Mouse (Mus musculus) embryonic facial prominence, embryonic 15.5 days (tissue): ENCODE measurements around the gene Inhba. TPM values are rescaled to one million over a fixed set of nuclear protein-coding genes. Genes with fewer than 3 reads are reported as not detected.
A peak's percentile ranks its signal among the peaks of the same experiment; 100 is the strongest.

Experiments used
- ATAC-seq: fragments of 200-750 bp; cut with Nextera tagmentation; 2 replicates; pipeline ENCODE4 v1.8.0; 2017; ENCODE audit warnings: low read depth, moderate TSS enrichment; ENCODE audit not compliant: insufficient number of reproducible peaks, low FRiP score, low TSS enrichment
- H3K27ac ChIP-seq: fragments of 300-500 bp; sonication (generic); replicated peaks from 2 replicates; pipeline ENCODE4 v1.5.1; 2015; ENCODE audit warnings: mild to moderate bottlenecking, inconsistent platforms
- H3K27me3 ChIP-seq: fragments of 300-500 bp; sonication (generic); 2 replicates; pipeline ENCODE4 v1.6.1; 2015; ENCODE audit warnings: inconsistent platforms
- H3K36me3 ChIP-seq: fragments of 300-500 bp; sonication (generic); 2 replicates; pipeline ENCODE4 v1.6.1; 2015; ENCODE audit warnings: mild to moderate bottlenecking, inconsistent platforms
- H3K4me1 ChIP-seq: fragments of 300-500 bp; sonication (generic); 2 replicates; pipeline ENCODE4 v1.6.1; 2015; ENCODE audit warnings: inconsistent platforms
- H3K4me2 ChIP-seq: fragments of 300-500 bp; sonication (generic); replicated peaks from 2 replicates; pipeline ENCODE4 v1.6.1; 2015; ENCODE audit warnings: mild to moderate bottlenecking, inconsistent platforms
- H3K4me3 ChIP-seq: fragments of 300-500 bp; sonication (generic); replicated peaks from 2 replicates; pipeline ENCODE4 v1.5.1; 2015; ENCODE audit warnings: mild to moderate bottlenecking, inconsistent platforms
- H3K9ac ChIP-seq: fragments of 300-500 bp; sonication (generic); 2 replicates; pipeline ENCODE4 v1.6.1; 2015; ENCODE audit warnings: inconsistent platforms
- H3K9me3 ChIP-seq: fragments of 300-500 bp; sonication (generic); replicated peaks from 2 replicates; pipeline ENCODE4 v1.6.1; 2016; ENCODE audit warnings: inconsistent platforms
- WGBS: fragments of 180-500 bp; shearing (Covaris S2); methylation state at CpG from one replicate; pipeline ENCODE4 v1.1.7; 2015; 5-methylcytosine and 5-hydroxymethylcytosine counted together
- polyA plus RNA-seq: library from polyadenylated mRNA; unstranded; fragments of >200 nt; fragmentation: Nextera tagmentation; extraction: Ambion mirVana; gene quantifications from 2 replicates; pipeline ENCODE4 v1.2.1, GENCODE M21; 2015

Gene Inhba
- polyA plus RNA-seq, 1 experiment from 2014 or later = 21.6 TPM

DNA sequence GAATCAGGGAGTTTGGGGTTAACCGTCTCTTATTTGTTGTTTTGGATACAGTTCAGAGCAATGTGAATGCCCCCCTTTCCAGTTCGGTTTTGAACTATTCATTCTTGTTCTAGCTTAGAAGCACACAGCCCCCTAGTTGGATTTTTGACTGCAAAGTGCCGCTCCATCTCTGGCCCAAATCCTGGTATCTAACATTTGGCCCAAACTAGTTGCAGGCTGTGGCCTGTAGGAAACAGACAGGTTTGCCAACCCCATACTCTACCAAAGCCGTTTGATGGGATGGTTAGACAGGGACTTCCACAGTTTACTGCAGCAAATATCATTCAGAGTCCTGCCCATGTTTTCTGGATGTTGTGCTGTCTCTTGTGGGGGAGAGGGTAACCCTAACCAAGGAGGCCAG lies 1.1 kb upstream of the Inhba start:
- H3K9me3 ChIP-seq = no peaks in the 10 kb centered on the region
- 61% methylated on average over 4 of the region's 4 CpGs for WGBS
- no peak overlapping the region for H3K4me3 ChIP-seq
- H3K36me3 ChIP-seq = no peaks in the 10 kb centered on the region
- ATAC-seq = no peak
- H3K27me3 ChIP-seq = peaks cover 6% of the 10 kb centered on the region; the same call in 1 of the 2 replicates
- no peak overlapping the region for H3K9ac ChIP-seq
- no peak overlapping the region for H3K27ac ChIP-seq
- H3K4me1 ChIP-seq = peaks cover 10% of the 10 kb centered on the region
- no peak overlapping the region for H3K4me2 ChIP-seq

DNA sequence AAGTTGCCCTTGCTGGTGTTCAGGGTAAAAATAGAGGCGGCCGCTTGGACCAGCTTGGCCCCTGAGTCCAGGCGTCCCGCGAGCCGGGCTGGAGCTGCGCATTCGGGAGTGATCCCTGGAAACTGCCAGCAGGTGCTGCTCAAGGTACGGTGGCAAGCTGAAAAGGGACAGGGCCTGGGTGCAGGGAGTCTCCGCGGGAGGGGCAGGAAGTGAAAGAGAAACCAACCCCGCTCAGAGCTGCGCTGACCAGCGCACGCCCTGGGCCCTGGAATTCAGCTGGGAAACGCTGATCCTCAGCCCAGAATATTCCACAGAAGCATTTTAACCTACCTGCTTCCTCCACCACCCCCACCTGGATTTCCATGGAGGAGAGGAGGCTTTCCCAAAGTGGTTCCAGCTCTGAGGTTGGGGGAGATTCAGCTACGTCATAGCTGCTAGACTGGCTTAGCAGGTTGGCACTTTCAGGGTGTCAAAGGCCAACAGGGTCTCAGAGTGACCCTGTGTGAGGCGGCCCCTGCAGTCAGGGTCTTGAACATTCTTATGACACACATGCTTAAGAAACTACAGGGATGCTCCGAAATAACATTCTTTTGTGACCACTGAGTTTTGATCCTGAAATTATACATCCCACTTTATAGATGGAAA lies 714 bp downstream of the Inhba start:
- Histone ChIP-seq H3K9me3 (no peaks in the 10 kb centered on the region), H3K27me3 (peaks cover 12% of the 10 kb centered on the region; the same call in 1 of the 2 replicates), H3K27ac (peak overlapping the region; percentile 23; the same call in 1 of the 2 replicates), H3K4me1 (peaks cover 10% of the 10 kb centered on the region), H3K9ac (peak overlapping the region; percentile 40), H3K4me2 (peak overlapping the region; percentile 91), H3K36me3 (no peaks in the 10 kb centered on the region), H3K4me3 (peak overlapping the region; percentile 53)
- 6% methylated on average over 19 of the region's 19 CpGs for WGBS
- ATAC-seq = peak; percentile 88

DNA sequence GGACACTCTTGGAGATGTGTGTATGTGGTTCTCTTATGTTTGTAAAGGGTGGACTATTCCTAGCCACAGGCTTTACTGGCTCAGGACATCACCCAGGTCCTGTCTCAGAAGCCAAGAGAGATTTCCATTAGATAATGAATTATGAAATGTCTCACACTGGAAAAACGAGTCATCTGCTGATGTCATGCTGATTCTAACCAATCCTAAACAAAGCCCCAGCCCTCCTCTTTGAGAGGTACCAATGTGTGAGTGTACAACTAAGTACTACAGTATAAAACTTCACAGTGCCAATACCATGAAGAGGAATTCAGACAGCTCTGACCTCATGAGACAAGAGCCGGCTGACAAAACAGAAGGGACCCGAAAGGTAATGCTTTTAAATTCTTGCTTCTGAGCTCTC lies 2.5 kb downstream of the Inhba start:
- H3K4me3 ChIP-seq = no peak overlapping the region
- no peak overlapping the region for H3K27ac ChIP-seq
- H3K9ac ChIP-seq = no peak overlapping the region
- H3K27me3 ChIP-seq = peaks cover 12% of the 10 kb centered on the region; the same call in 1 of the 2 replicates
- ATAC-seq = no peak
- H3K4me2 ChIP-seq = no peak overlapping the region
- H3K36me3 ChIP-seq = no peaks in the 10 kb centered on the region
- peaks cover 13% of the 10 kb centered on the region for H3K4me1 ChIP-seq
- no peaks in the 10 kb centered on the region for H3K9me3 ChIP-seq
- 55% methylated on average over 3 of the region's 3 CpGs for WGBS

DNA sequence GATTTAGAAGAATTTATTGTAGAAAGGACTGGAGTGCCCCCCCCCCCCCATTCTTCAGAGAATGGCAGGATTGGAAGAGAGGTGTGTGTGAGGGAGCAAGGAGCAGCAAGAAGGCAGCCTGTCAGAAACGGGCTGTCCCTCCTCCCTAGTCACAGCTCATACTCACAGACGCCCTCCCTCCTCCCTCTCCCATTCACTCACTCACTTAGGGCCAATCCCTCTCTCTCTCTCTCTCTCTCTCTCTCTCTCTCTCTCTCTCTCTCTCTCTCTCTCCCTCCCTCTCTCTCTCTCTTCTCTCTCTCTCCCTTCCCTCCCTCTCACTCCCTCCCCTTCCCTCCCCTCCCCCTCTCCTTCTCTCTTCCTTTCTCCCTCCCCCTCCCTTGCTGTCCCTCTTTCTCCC lies 4.9 kb downstream of the Inhba start:
- Histone ChIP-seq H3K36me3 (no peaks in the 10 kb centered on the region), H3K27ac (no peak overlapping the region), H3K4me1 (peaks cover 13% of the 10 kb centered on the region), H3K9me3 (no peaks in the 10 kb centered on the region), H3K9ac (no peak overlapping the region), H3K27me3 (peaks cover 12% of the 10 kb centered on the region; the same call in 1 of the 2 replicates), H3K4me3 (peak overlapping the region; percentile 50), H3K4me2 (no peak overlapping the region)
- 4% methylated on average over 2 of the region's 2 CpGs for WGBS
- no peak for ATAC-seq

DNA sequence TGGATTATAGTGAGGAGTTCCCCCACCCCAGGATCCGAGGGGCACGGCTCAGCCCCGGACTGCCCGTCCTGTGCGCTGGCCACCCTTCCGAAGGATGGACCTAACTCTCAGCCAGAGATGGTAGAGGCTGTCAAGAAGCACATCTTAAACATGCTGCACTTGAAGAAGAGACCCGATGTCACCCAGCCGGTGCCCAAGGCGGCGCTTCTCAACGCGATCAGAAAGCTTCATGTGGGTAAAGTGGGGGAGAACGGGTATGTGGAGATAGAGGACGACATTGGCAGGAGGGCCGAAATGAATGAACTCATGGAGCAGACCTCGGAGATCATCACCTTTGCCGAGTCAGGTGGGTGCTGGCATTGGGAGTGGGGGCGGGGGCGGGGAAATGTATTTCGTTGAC lies 5.7 kb downstream of the Inhba start:
- Histone ChIP-seq H3K36me3 (no peaks in the 10 kb centered on the region), H3K27me3 (peaks cover 12% of the 10 kb centered on the region; the same call in 1 of the 2 replicates), H3K9ac (peak overlapping the region; percentile 37), H3K4me3 (peak overlapping the region; percentile 50), H3K4me1 (peaks cover 12% of the 10 kb centered on the region), H3K9me3 (no peaks in the 10 kb centered on the region), H3K27ac (peak overlapping the region; percentile 75), H3K4me2 (peak overlapping the region; percentile 73)
- no peak for ATAC-seq
- WGBS = 1% methylated on average over 20 of the region's 20 CpGs

DNA sequence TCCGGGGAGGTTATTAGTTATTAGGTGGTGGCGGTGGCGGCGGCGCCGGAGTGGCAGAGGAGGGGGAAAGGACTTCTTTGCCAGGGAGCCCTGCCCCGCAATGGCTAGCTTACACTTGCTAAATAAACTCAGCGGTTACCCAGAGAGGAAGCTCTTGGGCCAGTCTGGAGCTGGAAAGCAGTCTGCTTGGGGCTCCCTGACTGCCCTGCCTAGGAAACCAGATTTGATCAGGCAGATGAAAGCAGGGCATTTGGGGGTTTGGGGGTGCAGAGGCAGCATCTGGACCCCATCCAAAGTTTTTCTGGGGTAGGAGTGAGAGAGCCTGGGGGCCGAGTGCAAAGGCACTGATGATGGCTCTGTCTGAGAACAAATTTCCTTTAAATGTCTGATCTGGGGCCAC lies 6.1 kb downstream of the Inhba start:
- WGBS = 1% methylated on average over 9 of the region's 9 CpGs
- Histone ChIP-seq H3K4me2 (peak overlapping the region; percentile 73), H3K9me3 (no peaks in the 10 kb centered on the region), H3K9ac (peak overlapping the region; percentile 37), H3K27me3 (peaks cover 12% of the 10 kb centered on the region; the same call in 1 of the 2 replicates), H3K27ac (peak overlapping the region; percentile 75; the same call in 1 of the 2 replicates), H3K4me3 (peak overlapping the region; percentile 50), H3K4me1 (peaks cover 7% of the 10 kb centered on the region), H3K36me3 (no peaks in the 10 kb centered on the region)
- 0 out of 2 replicates have a peak, but pooled peaks have one; percentile 52 for ATAC-seq

DNA sequence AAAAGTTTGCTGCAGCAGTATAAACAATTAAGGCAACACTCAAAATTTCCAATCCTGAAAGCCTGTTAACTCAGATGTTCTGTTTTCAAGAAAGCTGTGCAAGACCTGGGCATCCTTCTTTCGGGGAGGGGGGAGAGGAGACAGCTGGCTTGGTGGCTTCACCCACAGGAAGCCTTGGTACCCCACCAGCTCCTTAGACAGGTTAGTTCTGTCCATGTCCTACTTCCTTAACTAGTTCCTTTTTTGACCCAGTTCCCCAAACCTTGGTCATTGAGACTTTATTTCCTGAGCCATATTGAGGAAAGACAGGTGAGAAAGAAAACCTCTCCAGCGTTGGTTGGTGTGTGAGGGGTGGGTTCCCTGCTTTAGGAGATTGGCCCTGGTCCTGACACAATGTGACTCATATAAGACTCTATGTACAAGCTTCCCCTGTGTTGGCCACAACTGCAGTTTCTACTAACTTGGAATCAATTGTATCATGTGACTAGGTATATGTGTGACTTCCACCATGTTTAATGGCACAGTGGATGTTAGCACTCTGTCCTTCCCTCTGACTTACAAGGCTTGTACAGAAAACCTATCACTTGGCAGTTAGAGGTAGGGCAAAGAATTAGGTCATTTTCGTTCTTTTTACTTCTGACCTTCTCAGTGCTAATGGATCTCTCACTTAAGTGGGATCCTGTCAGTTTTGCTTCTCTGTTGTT lies 7.3 kb downstream of the Inhba start:
- 0 out of 2 replicates have a peak overlapping the region, but pooled peaks have one; percentile 28 for H3K27ac ChIP-seq
- H3K9me3 ChIP-seq = no peaks in the 10 kb centered on the region
- peak overlapping the region; percentile 50 for H3K4me3 ChIP-seq
- H3K36me3 ChIP-seq = no peaks in the 10 kb centered on the region
- peaks cover 12% of the 10 kb centered on the region; the same call in 1 of the 2 replicates for H3K27me3 ChIP-seq
- WGBS = 60% methylated on average over 3 of the region's 3 CpGs
- H3K9ac ChIP-seq = no peak overlapping the region
- peaks cover 5% of the 10 kb centered on the region; the same call in 1 of the 2 replicates for H3K4me1 ChIP-seq
- ATAC-seq = no peak
- H3K4me2 ChIP-seq = peak overlapping the region; percentile 73

DNA sequence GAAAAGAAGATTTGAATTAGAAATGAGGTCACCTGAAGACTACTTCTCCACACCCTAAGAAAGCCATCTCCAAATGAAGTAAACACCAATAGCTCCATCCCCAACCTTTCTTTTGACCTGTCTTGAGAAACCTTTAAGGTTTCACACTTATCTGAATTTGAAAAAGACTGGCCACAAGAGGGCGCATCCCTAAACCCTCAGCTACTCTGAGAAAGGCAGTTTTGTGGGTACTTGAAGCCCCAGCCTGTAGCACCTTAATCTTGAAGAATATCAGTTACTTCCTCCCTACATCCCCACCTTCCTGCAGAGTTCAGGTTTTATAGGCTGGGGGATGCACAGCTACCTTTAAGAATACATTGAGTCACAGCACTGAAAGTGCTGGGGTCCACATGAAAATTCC lies 9.0 kb downstream of the Inhba start:
- no peaks in the 10 kb centered on the region for H3K9me3 ChIP-seq
- H3K4me1 ChIP-seq = peaks cover 5% of the 10 kb centered on the region; the same call in 1 of the 2 replicates
- H3K27ac ChIP-seq = no peak overlapping the region
- H3K4me2 ChIP-seq = peak overlapping the region; percentile 24
- H3K27me3 ChIP-seq = peaks cover 5% of the 10 kb centered on the region; the same call in 1 of the 2 replicates
- WGBS = 6% methylated on average over 1 of the region's 1 CpGs
- no peak for ATAC-seq
- H3K36me3 ChIP-seq = no peaks in the 10 kb centered on the region
- H3K9ac ChIP-seq = no peak overlapping the region
- peak overlapping the region; percentile 6; the same call in 1 of the 2 replicates for H3K4me3 ChIP-seq

DNA sequence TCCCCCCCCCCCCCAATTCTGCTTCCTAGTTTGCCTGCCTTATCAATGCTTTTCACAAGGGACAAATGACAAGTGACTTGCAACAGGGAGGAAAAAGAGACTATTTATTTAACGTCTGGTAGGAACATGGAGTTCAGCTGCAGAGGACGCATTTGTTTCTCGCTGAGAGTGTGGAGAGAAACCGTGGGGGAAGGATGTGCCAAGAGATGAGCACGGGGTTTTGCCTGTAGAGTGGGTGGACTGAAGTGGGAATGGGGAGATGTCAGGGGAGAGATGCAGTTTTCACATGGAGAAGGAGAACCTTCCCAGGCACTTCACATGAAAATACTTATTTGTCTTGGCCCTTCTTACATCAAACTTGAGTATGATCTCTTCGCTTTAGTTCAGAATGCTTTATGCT lies 9.5 kb downstream of the Inhba start:
- WGBS = 43% methylated on average over 6 of the region's 6 CpGs
- H3K4me2 ChIP-seq = peak overlapping the region; percentile 24
- 0 out of 2 replicates have a peak, but pooled peaks cover under 1% of the 10 kb centered on the region for H3K36me3 ChIP-seq
- no peaks in the 10 kb centered on the region for H3K27me3 ChIP-seq
- H3K4me1 ChIP-seq = peaks cover 5% of the 10 kb centered on the region; the same call in 1 of the 2 replicates
- no peak overlapping the region for H3K27ac ChIP-seq
- no peaks in the 10 kb centered on the region for H3K9me3 ChIP-seq
- H3K9ac ChIP-seq = no peak overlapping the region
- no peak for ATAC-seq
- peak overlapping the region; percentile 6; the same call in 1 of the 2 replicates for H3K4me3 ChIP-seq

DNA sequence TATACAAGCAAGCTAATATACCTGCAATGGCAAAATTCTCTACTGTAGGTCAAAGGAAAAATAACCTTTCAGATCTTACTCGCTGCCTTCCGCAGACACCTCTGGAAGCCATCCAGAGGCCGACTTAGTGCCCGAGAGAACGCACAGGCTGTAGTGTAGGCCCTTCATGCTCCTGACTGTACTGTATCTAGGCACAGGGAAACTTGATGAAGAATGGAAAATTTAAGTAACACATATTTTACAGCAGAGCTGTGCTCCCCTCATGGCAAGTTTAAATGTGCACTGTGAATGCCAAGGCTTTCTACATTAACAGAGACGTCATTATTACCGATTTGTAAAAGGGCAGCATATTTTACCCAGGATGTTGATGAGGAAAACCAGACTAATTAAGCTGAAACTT lies 10.2 kb downstream of the Inhba start:
- H3K4me1 ChIP-seq = peaks cover 5% of the 10 kb centered on the region; the same call in 1 of the 2 replicates
- H3K9ac ChIP-seq = no peak overlapping the region
- no peak for ATAC-seq
- no peak overlapping the region for H3K27ac ChIP-seq
- H3K36me3 ChIP-seq = 0 out of 2 replicates have a peak, but pooled peaks cover 3% of the 10 kb centered on the region
- WGBS = 77% methylated on average over 7 of the region's 7 CpGs
- no peak overlapping the region for H3K4me3 ChIP-seq
- H3K4me2 ChIP-seq = no peak overlapping the region
- H3K9me3 ChIP-seq = no peaks in the 10 kb centered on the region
- no peaks in the 10 kb centered on the region for H3K27me3 ChIP-seq

DNA sequence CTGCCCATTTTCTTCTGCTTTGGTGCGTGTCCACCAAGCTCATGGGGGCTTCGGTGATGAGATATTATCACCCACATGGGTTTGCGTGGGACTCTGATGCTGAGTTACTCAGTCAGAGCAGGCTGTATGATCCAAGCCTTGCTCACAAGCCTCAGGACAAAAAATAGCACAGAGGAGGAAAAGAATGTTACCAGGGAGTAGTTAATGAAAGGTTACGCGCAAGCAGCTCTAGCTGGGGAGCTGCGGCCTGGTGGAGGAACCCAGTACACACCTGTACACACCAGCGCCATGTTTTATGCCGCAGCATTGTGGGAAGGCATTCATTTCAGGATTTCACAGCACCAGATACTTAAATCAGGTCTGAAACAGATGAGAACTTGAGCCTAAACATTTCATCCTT lies 10.9 kb downstream of the Inhba start:
- 83% methylated on average over 8 of the region's 8 CpGs for WGBS
- no peaks in the 10 kb centered on the region for H3K27me3 ChIP-seq
- no peak overlapping the region for H3K4me3 ChIP-seq
- H3K9me3 ChIP-seq = no peaks in the 10 kb centered on the region
- 0 out of 2 replicates have a peak, but pooled peaks cover 3% of the 10 kb centered on the region for H3K36me3 ChIP-seq
- H3K27ac ChIP-seq = no peak overlapping the region
- H3K9ac ChIP-seq = no peak overlapping the region
- ATAC-seq = no peak
- H3K4me2 ChIP-seq = no peak overlapping the region
- H3K4me1 ChIP-seq = peaks cover 5% of the 10 kb centered on the region; the same call in 1 of the 2 replicates
